Mouse (Mus musculus): ENCODE data around the gene 4930402H24Rik.

- no peak for TF ChIP-seq POLR2A (IDR thresholded peaks at IDR 0.05; ENCODE audit: low read depth, low read length)
- no peak for TF ChIP-seq CTCF (IDR thresholded peaks at IDR 0.05; ENCODE audit: extremely low read depth, insufficient read depth, insufficient read length, insufficient replicate concordance)
Observed at GRCm38 (mm10) chr2:130754596-130754995, 151.6 kb downstream of the 4930402H24Rik start.

Measured in spleen, adult 2 months (tissue).